Mouse (Mus musculus) limb, embryonic 11.5 days (tissue): ENCODE data around the gene Sfrp2. TPM values are rescaled to one million over a fixed set of nuclear protein-coding genes. Genes with fewer than 3 reads are reported as not detected.

ENCODE experiments used
- polyA plus RNA-seq: library from polyadenylated mRNA; unstranded; fragments of >200 nt; fragmentation: Nextera tagmentation; extraction: Ambion mirVana; gene quantifications from 2 replicates; pipeline ENCODE4 v1.2.1, GENCODE M21; 2014

Sfrp2 gene
- polyA plus RNA-seq, 1 experiment from 2014 or later, result 162 TPM

Other genes starting within 250 kb of the Sfrp2 start
- gene Tlr2, start 75.4 kb downstream of the Sfrp2 start, polyA plus RNA-seq, result 2.1 and 2.4 TPM in 2 replicates